Mouse (Mus musculus): Measurements from ENCODE around the gene Maml2.

The Maml2 gene

GRCm38 (mm10) chr9:13543167-13543566 lies 245.4 kb downstream of the Maml2 start:
- CTCF ChIA-PET = no interaction called here
- POLR2A ChIA-PET = no interaction called here

- POLR2A ChIA-PET = no interaction called here
Observed at GRCm38 (mm10) chr9:13544133-13544532, 246.4 kb downstream of the Maml2 start.

DNA sequence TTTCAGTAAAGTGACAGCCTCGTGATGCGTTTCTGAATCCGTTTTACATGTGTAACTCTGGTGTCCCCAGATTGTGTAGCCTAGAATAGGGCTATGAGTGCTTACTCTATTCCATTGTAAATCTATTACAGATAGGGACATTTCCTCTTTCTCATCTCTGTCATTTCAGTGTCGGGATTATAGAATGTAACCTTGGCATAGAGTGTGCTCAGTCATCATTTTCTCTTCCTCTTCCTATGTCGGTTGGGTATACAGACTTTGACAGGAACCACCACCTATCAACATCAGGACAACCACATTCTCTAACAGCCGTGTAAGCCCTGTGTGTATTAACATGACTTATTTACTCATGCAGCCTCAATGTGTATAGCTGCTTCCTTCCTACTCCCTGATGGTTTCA lies 248.0 kb downstream of the Maml2 start:
- CTCF ChIA-PET = no interaction called here
- POLR2A ChIA-PET = interaction anchor here in 1 of 4 experiments (0.5 kb wide), 1 partner anchor 13 kb away, joined by 3 read pairs; no protein-coding TSS in a partner anchor

More at GRCm38 (mm10) chr9:13544133-13544532, 246.4 kb downstream of the Maml2 start:
- CTCF ChIA-PET = no interaction called here

DNA sequence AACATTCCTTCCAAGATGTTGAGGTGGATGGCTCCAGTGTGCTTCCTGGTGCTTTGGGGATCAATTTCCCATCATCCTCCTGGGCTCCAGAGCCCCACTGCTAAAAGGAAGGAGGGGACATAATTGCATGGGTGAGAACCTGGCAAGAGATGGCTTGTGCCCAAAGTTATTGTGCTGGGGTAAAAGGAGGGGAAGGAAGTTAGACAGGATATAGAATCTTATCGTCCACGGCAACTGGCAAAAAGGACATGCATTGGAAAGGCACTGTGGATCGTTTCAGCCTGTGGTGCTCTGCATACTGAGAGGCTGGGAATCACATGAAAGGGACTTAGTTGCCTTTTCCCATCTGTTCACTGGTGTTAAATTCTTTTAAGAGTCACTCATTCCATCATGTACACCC lies 252.2 kb downstream of the Maml2 start:
- CTCF ChIA-PET = no interaction called here
- POLR2A ChIA-PET = no interaction called here

DNA sequence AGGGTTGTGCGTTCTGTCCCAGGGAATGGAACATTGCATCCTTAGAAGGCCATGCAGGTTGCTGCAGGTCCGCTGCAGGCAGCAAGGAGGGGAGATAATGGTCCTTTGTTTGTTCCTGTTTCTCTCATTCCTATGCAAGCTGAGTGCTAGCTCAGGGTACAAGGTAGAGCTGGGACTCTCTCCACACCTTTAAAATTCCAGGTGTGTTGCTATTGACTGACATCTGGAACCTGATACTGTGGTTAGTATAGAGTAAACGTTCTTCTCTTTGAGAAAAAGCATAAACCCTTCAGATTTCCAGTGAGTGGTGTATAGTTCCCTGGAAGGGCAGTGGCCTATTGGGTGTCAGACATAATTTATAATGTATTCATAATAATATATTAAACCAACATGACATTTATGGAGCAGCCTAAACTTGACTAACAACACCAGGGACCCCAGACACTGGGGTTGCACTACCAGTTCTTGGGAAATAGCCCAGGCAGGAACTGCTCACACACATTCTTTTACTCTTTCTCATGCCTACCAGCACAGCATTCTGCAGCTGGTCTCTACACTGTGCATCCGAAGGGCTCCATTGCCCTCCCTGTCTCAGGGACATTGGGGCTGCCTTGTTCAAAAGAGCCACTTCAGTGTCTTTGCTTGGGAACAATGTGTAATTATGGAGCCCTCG lies 254.8 kb downstream of the Maml2 start:
- POLR2A ChIA-PET = no interaction called here
- CTCF ChIA-PET = no interaction called here

GRCm38 (mm10) chr9:13554773-13555172 lies 257.0 kb downstream of the Maml2 start:
- ChIA-PET POLR2A (interaction anchor here in 1 of 4 experiments (0.6 kb wide), 1 partner anchor 257 kb away, joined by 7 read pairs; no protein-coding TSS in a partner anchor), CTCF (no interaction called here)

DNA sequence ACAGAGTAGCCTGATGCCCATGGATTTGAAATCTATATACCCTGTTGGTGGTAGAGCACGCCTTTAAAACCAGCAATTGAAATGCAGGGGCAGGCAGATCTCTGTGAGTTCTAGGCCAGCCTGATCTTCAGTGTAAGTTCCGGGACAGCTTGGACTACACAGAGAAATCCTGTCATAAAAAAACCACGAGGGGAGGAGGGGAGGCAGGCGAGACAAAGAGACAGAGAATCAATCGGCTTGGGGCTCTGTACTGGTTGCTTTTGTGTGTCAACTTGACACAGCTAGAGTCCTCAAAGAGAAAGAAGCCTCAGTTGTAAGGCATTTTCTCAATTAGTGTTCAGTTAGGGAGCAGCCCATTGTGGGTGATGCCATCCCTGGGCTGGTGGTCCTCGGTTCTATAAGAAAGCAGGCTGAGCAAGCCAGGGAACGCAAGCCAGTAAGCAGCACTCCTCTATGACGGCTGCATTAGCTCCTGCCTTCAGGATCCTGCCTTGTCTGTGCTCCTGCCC lies 258.3 kb downstream of the Maml2 start:
- CTCF ChIA-PET = interaction anchor here in 1 of 4 experiments (1.0 kb wide), 1 partner anchor 14 kb away, joined by 3 read pairs; no protein-coding TSS in a partner anchor
- POLR2A ChIA-PET = no interaction called here

GRCm38 (mm10) chr9:13556696-13557095 lies 258.9 kb downstream of the Maml2 start:
- POLR2A ChIA-PET = no interaction called here
- CTCF ChIA-PET = interaction anchor here in 1 of 4 experiments (1.0 kb wide), 1 partner anchor 15 kb away, joined by 3 read pairs; no protein-coding TSS in a partner anchor

DNA sequence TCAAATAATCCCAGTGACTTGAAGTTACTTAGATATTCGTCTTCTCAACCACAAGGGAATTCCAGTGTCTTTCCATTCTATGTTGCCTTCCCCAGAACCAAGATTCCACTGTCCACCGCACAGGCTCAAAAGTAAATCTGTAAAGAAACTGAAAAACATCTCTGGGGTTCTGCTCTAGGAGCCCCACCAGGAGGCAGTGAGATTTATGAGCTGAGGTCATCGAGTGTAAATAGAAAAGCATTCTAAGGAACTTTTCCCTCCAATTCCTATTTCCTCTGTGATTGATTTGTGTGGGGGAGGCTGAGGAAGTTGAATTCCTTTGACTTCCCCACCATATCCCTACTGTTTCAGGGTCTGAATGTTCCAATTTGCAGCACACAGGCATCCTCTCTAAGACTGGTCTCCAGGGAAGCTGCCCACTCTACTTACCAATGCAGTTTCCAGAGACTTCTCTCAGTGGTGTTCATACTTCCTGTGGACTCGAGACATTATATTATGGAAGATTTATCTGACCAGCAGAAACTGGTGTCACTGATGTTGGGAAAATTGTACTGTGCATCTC lies 261.1 kb downstream of the Maml2 start:
- CTCF ChIA-PET = no interaction called here
- POLR2A ChIA-PET = interaction anchor here in 1 of 4 experiments (1.2 kb wide), 1 partner anchor 190 kb away, joined by 3 read pairs; no protein-coding TSS in a partner anchor

DNA sequence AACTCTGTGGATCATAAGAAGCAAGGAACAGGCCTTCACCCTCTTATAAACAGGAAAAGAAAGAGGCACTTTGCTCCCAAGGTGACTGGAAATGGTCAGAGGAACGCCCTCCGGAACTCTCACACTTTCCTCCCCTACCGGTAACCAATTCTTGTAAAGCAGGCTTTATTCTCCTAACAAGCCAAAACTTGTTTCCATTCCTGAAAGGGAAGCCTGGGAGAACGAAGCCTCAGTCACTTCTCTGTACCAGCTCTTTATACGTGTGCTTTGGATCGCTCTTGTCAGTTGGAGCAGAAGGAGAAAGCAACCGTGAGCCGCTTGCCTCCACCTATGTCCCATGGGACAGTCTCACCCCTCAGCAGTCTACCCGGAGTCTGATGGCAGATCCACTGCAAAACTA lies 262.9 kb downstream of the Maml2 start:
- ChIA-PET CTCF (interaction anchor here in 1 of 4 experiments (0.7 kb wide), 1 partner anchor 285 kb away, joined by 8 read pairs; no protein-coding TSS in a partner anchor), POLR2A (interaction anchor here in 1 of 4 experiments (1.2 kb wide), 1 partner anchor 20 kb away, joined by 3 read pairs; no protein-coding TSS in a partner anchor)

DNA sequence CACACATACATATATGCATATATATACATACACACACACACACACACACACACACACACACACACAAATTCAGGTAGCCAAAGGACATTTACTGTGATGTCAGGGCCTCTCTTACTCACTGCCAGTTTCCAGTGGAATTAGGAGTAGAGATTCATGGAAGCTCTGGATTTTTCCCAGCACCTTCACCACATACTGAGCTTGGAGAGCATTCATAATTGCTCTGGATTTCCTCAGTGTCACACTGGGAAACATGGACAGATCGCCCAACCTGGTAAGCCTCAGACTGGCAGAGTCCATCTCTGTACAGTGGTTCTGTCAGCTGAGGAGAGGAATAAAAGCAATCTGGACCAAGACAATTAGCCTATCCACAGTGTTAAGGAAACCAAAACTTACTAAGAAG lies 263.6 kb downstream of the Maml2 start:
- ChIA-PET POLR2A (interaction anchor here in 2 of 4 experiments (0.6 to 1.2 kb wide), 2 partner anchors 10 to 21 kb away, joined by 3 to 5 read pairs; no protein-coding TSS in a partner anchor), CTCF (interaction anchor here in 2 of 4 experiments (0.6 to 0.7 kb wide), 2 partner anchors 251 to 284 kb away, joined by 3 to 8 read pairs; no protein-coding TSS in a partner anchor)

- POLR2A ChIA-PET = no interaction called here
- CTCF ChIA-PET = interaction anchor here in 1 of 4 experiments (0.6 kb wide), 1 partner anchor 268 kb away, joined by 4 read pairs; no protein-coding TSS in a partner anchor
Observed at GRCm38 (mm10) chr9:13563475-13564414, 266.0 kb downstream of the Maml2 start.

DNA sequence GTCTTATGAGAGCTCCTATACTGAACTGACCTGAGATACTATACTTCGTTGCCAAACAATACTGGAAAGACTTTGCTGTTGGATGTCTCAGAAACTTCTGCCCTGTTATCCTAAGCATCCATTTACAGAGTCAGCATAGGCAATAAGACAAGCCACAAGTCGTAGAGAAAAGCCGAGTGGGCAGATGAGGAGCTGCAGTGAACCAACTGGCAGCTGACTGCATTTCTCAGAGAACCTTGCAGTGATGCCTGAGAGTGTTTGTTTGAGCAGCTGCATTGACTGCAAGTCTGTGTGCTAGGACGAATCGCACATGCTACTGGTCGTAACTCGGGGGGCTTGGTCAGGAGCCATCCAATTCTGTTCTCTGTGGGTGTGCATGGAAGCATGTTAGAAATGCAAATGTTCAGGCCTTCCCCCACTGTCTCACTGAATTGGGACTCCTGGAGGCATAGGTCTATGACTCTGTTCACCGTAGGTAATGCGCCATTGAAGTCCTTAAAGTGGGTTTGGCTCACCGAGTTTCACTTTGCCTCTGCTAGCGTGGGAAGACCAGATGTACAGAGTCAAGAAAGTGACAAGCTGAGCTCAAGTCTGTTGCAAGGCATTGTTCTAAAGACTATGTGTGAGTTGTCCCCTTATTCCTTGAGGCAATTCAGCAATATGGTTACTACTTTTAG lies 267.7 kb downstream of the Maml2 start:
- POLR2A ChIA-PET = no interaction called here

DNA sequence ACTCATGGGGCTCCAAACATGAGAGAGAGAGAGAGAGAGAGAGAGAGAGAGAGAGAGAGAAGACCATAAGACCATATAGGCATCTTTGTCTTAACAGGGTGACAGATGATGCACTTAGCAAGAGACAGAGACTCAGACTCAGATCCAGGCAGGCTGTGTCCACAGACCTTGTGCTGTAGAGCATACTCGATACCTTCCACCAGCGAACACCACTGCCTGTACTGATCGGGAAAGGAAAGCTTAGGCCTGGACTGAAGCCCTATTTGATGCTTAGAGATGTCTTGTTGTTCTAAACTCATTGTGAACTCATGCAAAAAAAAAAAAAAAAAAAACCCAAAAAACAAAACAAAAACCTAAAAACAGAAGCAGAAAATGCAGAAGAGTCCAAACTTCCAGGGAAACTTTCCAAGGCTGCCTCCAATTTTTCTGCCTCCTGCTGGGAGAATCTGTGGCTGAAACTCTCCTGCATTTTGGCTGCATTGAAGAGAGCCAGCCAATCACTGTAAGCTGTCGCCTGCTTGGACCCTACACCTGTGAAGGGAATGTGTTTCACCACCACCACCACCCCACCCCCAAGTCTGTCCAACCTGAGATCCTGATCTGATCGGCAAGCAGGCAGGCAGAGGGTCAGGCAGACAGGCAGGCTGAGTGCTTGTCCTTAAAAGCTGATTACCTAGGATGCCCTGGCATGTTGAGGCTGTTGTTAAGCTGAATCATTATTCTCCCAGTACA lies 268.6 kb downstream of the Maml2 start:
- CTCF ChIA-PET = interaction anchor here in 2 of 4 experiments (0.7 kb wide), 2 partner anchors 16 to 380 kb away, joined by 9 to 11 read pairs; no protein-coding TSS in a partner anchor

More for the DNA sequence above, 267.7 kb downstream of the Maml2 start:
- CTCF ChIA-PET = interaction anchor here in 1 of 4 experiments (0.7 kb wide), 1 partner anchor 381 kb away, joined by 11 read pairs; no protein-coding TSS in a partner anchor

GRCm38 (mm10) chr9:13569023-13569422 lies 271.3 kb downstream of the Maml2 start:
- POLR2A ChIA-PET = interaction anchor here in 1 of 4 experiments (1.7 kb wide), 1 partner anchor 24 kb away, joined by 4 read pairs; no protein-coding TSS in a partner anchor
- CTCF ChIA-PET = no interaction called here

More for the DNA sequence above, 268.6 kb downstream of the Maml2 start:
- POLR2A ChIA-PET = interaction anchor here in 1 of 4 experiments (0.6 kb wide), 1 partner anchor 492 kb away, joined by 4 read pairs; no protein-coding TSS in a partner anchor

DNA sequence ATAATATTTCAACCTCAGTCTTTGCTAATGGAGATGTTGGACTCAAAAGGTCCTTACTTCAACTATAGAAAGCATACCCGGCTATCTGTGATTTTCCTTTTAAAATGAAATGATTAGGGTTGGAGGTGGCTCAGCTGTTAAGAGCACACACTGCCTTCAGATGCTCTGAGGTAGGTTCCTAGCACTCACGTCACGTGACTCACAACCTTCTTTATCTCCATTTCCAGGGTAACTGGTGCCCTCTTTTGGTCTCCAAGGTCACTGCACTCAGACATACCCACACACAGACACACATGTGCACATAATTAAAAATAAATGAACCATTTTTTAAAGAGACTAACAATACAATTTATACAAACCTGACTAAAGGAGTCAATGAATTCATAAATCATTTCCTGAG lies 275.1 kb downstream of the Maml2 start:
- POLR2A ChIA-PET = no interaction called here
- CTCF ChIA-PET = no interaction called here

- ChIA-PET POLR2A (no interaction called here), CTCF (no interaction called here)
Observed at GRCm38 (mm10) chr9:13574059-13574458, 276.3 kb downstream of the Maml2 start.

DNA sequence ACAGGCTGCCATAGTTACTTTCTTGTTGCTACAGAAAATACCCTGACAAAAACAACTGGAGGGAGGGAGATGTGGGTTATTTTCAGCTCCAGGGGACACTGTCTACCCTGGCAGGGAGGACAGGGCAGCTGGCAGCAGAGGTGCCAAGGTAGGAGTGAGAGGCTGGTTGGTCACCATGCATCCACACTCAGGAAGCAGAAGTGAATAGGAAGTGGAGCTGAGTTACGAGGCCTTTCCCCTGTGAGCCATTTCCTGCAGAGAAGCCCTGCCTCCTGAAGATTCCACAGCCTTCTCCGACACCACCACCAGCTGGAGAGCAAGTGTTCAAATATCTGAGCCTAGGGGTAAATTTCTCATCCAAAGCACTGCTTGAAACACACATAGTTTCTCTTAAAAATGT lies 277.2 kb downstream of the Maml2 start:
- POLR2A ChIA-PET = interaction anchor here in 1 of 4 experiments (1.0 kb wide), 1 partner anchor 13 kb away, joined by 3 read pairs; no protein-coding TSS in a partner anchor
- CTCF ChIA-PET = no interaction called here

Data from embryonic stem cell, embryonic (primary cell).